Mouse (Mus musculus): ENCODE measurements around the gene Tssk6. TPM values are rescaled to one million over a fixed set of nuclear protein-coding genes. Genes with fewer than 3 reads are reported as not detected.
A peak's percentile ranks its signal among the peaks of the same experiment; 100 is the strongest.

The Tssk6 gene
- polyA plus RNA-seq, 1 experiment from 2014 or later = 2.3 TPM

DNA sequence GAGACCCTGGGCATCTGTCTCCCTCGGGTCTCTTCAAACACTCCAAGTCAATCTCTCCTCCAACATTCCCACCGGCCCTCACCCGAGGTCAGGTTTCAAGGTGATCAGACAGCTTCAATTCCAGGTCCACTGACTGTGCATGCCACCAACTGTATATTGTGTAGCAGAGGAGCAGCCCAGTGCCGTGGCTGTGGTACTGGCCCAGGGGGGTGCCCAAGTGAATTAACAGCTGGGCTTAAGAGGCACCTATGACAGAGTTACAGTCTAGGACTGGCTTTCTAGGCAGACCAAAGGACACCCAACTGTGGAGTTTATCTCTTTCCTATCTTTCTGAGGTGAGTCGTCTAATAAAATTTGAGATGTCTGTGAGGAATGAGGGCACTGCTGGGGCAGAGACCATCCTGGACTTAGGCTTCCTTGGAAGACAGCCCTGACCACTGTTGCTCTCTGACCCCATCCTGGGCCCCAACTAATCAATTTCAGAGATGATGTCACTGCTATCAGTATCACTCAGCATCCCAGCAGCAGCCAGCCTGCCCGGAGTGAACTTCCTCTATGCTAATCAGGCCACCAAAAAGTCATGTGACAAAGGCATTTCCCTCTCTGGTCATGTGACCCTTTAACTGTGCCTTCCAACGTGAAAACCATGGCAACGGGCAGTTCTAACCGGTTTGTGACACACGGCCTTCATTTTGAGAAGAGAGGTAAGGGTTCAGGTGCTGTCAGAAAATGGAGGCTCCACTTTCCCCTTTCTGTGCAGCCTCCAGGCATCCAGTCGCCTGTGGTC is 18.1 kb downstream of the Tssk6 start:
- no peak overlapping the region for H3K4me3 ChIP-seq (ENCODE audit: low read depth, low read length)
- no peak overlapping the region for H3K9ac ChIP-seq (replicated peaks; ENCODE audit: low read depth)
- H3K9me3 ChIP-seq (ENCODE audit: low read length) = no peaks in the 10 kb centered on the region
- H3K36me3 ChIP-seq (ENCODE audit: insufficient read depth, low read length) = peaks cover 10% of the 10 kb centered on the region; the same call in 1 of the 2 replicates
- WGBS = 29% methylated on average over 11 of the region's 11 CpGs
- TF ChIP-seq EP300 (IDR thresholded peaks at IDR 0.05) (no peak), CTCF (IDR thresholded peaks at IDR 0.05) (no peak)
- H3K4me1 ChIP-seq (ENCODE audit: insufficient read depth, low read depth, low read length) = 0 out of 2 replicates have a peak, but pooled peaks cover 4% of the 10 kb centered on the region
- ATAC-seq = peak; percentile 72
- peak overlapping the region; percentile 23; the same call in 1 of the 2 replicates for H3K27ac ChIP-seq (ENCODE audit: low read length)
- DNase-seq (ENCODE audit: low spot score) = peak; percentile 83
- H3K27me3 ChIP-seq (replicated peaks; ENCODE audit: insufficient read depth, low read length) = no peaks in the 10 kb centered on the region
- H3K4me2 ChIP-seq (replicated peaks; ENCODE audit: low read depth, low read length) = no peak overlapping the region

- WGBS = 79% methylated on average over 2 of the region's 2 CpGs
Observed at GRCm38 (mm10) chr8:69921141-69921540, 19.2 kb downstream of the Tssk6 start.

DNA sequence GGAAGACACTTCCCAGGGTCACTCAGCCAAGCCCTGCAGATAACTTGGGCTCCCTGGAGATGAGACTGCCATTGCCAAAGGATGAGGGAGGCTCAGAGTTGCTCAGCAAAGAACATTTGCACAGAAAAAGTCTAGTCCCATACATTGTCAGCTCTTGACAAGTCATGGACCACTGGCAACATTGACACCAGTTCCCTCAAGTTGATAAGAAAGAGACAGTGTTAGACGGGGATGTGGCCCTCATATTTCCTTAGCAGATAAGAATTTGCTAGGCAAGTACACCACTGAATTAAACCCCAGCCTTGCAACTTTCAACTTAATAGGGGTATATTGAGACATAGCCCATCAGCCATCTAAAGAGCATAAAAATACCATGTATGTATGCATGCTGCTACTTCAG is 22.0 kb downstream of the Tssk6 start:
- 52% methylated on average over 1 of the region's 1 CpGs for WGBS
- H3K27ac ChIP-seq (ENCODE audit: low read length) = no peak overlapping the region
- H3K4me3 ChIP-seq (ENCODE audit: low read depth, low read length) = no peak overlapping the region
- H3K27me3 ChIP-seq (replicated peaks; ENCODE audit: insufficient read depth, low read length) = no peaks in the 10 kb centered on the region
- no peak for DNase-seq (ENCODE audit: low spot score)
- no peaks in the 10 kb centered on the region; the same call in 1 of the 2 replicates for H3K36me3 ChIP-seq (ENCODE audit: insufficient read depth, low read length)
- no peak overlapping the region for H3K4me2 ChIP-seq (replicated peaks; ENCODE audit: low read depth, low read length)
- no peak overlapping the region for H3K9ac ChIP-seq (replicated peaks; ENCODE audit: low read depth)
- H3K4me1 ChIP-seq (ENCODE audit: insufficient read depth, low read depth, low read length) = 0 out of 2 replicates have a peak, but pooled peaks cover 4% of the 10 kb centered on the region
- ATAC-seq = no peak
- no peak for TF ChIP-seq CTCF (IDR thresholded peaks at IDR 0.05)
- H3K9me3 ChIP-seq (ENCODE audit: low read length) = no peaks in the 10 kb centered on the region

More at GRCm38 (mm10) chr8:69921141-69921540, 19.2 kb downstream of the Tssk6 start:
- Histone ChIP-seq H3K27ac (ENCODE audit: low read length) (no peak overlapping the region), H3K4me1 (ENCODE audit: insufficient read depth, low read depth, low read length) (0 out of 2 replicates have a peak, but pooled peaks cover 4% of the 10 kb centered on the region), H3K36me3 (ENCODE audit: insufficient read depth, low read length) (peaks cover 5% of the 10 kb centered on the region; the same call in 1 of the 2 replicates), H3K9ac (replicated peaks; ENCODE audit: low read depth) (no peak overlapping the region), H3K4me3 (ENCODE audit: low read depth, low read length) (no peak overlapping the region), H3K27me3 (replicated peaks; ENCODE audit: insufficient read depth, low read length) (no peaks in the 10 kb centered on the region), H3K9me3 (ENCODE audit: low read length) (no peaks in the 10 kb centered on the region), H3K4me2 (replicated peaks; ENCODE audit: low read depth, low read length) (no peak overlapping the region)
- DNase-seq (ENCODE audit: low spot score) (no peak), ATAC-seq (no peak)
- no peak for TF ChIP-seq EP300 (IDR thresholded peaks at IDR 0.05)
- no peak for TF ChIP-seq CTCF (IDR thresholded peaks at IDR 0.05)

DNA sequence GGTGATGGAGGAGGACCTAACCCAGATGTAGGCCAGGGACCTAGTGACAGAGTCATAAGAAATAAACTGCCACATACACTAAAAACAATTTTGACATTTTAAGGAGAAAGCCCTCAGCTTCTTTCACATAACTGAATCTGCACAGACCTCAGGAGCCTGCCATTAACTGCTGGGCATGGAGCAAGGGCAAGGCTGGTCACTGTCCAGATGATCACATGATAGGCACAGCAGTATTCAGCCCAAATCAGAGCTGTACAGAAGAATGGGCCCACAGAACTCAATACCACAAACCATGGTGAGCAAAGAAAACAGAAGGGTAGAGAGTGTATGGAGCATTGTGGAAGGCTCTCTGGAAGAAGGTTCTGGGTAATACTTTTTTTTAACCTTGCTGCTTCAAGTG is 24.9 kb downstream of the Tssk6 start:
- Histone ChIP-seq H3K9me3 (ENCODE audit: low read length) (no peaks in the 10 kb centered on the region), H3K4me2 (replicated peaks; ENCODE audit: low read depth, low read length) (no peak overlapping the region), H3K36me3 (ENCODE audit: insufficient read depth, low read length) (no peaks in the 10 kb centered on the region; the same call in 1 of the 2 replicates), H3K27me3 (replicated peaks; ENCODE audit: insufficient read depth, low read length) (no peaks in the 10 kb centered on the region), H3K27ac (ENCODE audit: low read length) (no peak overlapping the region), H3K4me3 (ENCODE audit: low read depth, low read length) (no peak overlapping the region), H3K9ac (replicated peaks; ENCODE audit: low read depth) (no peak overlapping the region), H3K4me1 (ENCODE audit: insufficient read depth, low read depth, low read length) (no peaks in the 10 kb centered on the region)
- TF ChIP-seq EP300 (IDR thresholded peaks at IDR 0.05) (no peak), CTCF (IDR thresholded peaks at IDR 0.05) (no peak)
- DNase-seq (ENCODE audit: low spot score) = no peak
- no peak for ATAC-seq

DNA sequence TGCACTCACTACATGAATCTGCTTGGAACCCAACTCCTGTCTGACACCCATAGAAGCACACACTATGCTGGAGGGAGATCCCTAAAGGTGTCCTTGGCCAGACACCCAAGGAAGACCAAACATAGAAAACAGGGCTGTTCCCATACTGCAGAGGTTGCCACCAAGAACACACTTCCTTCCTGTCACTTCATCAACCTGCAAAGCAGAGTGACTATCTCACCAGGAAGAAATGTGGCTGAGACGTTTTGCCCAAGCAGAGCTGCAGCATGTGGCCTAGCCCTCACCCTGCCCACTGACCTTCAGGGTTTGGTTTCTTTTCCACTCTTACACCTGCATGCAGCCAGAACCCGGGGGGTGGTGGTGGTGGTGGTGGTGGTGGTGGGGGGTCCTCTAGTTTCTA is 31.8 kb downstream of the Tssk6 start:
- Histone ChIP-seq H3K27ac (ENCODE audit: low read length) (no peak overlapping the region), H3K4me3 (ENCODE audit: low read depth, low read length) (no peak overlapping the region), H3K27me3 (replicated peaks; ENCODE audit: insufficient read depth, low read length) (no peaks in the 10 kb centered on the region), H3K4me1 (ENCODE audit: insufficient read depth, low read depth, low read length) (peaks cover 14% of the 10 kb centered on the region), H3K36me3 (ENCODE audit: insufficient read depth, low read length) (peaks cover 4% of the 10 kb centered on the region), H3K9me3 (ENCODE audit: low read length) (no peaks in the 10 kb centered on the region), H3K4me2 (replicated peaks; ENCODE audit: low read depth, low read length) (no peak overlapping the region), H3K9ac (replicated peaks; ENCODE audit: low read depth) (no peak overlapping the region)
- ATAC-seq (no peak), DNase-seq (ENCODE audit: low spot score) (no peak)
- TF ChIP-seq CTCF (IDR thresholded peaks at IDR 0.05) (no peak), EP300 (IDR thresholded peaks at IDR 0.05) (no peak)
- WGBS = 56% methylated on average over 2 of the region's 2 CpGs

GRCm38 (mm10) chr8:69934582-69934981 is 32.6 kb downstream of the Tssk6 start:
- Histone ChIP-seq H3K4me3 (ENCODE audit: low read depth, low read length) (no peak overlapping the region), H3K27me3 (replicated peaks; ENCODE audit: insufficient read depth, low read length) (no peaks in the 10 kb centered on the region), H3K4me1 (ENCODE audit: insufficient read depth, low read depth, low read length) (peaks cover 18% of the 10 kb centered on the region), H3K9me3 (ENCODE audit: low read length) (no peaks in the 10 kb centered on the region), H3K9ac (replicated peaks; ENCODE audit: low read depth) (no peak overlapping the region), H3K4me2 (replicated peaks; ENCODE audit: low read depth, low read length) (no peak overlapping the region), H3K36me3 (ENCODE audit: insufficient read depth, low read length) (peaks cover 4% of the 10 kb centered on the region; the same call in 1 of the 2 replicates), H3K27ac (ENCODE audit: low read length) (no peak overlapping the region)
- WGBS = 73% methylated on average over 5 of the region's 5 CpGs
- DNase-seq (ENCODE audit: low spot score) (no peak), ATAC-seq (no peak)
- TF ChIP-seq EP300 (IDR thresholded peaks at IDR 0.05) (no peak), CTCF (IDR thresholded peaks at IDR 0.05) (no peak)

Data from lung, postnatal 0 days (tissue).